Mouse (Mus musculus) lung, embryonic 16.5 days (tissue): ENCODE results near the gene Secisbp2l. TPM values are rescaled to one million over a fixed set of nuclear protein-coding genes. Genes with fewer than 3 reads are reported as not detected.

Source experiments
- ATAC-seq: fragments of 200-750 bp; cut with Nextera tagmentation; 2 replicates; pipeline ENCODE4 v1.8.0; 2017; ENCODE audit warnings: low read depth, mild to moderate bottlenecking, moderate library complexity
- H3K27ac ChIP-seq: fragments of 300-500 bp; sonication (generic); 2 replicates; pipeline ENCODE4 v1.5.1; 2014; ENCODE audit warnings: mild to moderate bottlenecking, control low read depth, low read length
- H3K27me3 ChIP-seq: fragments of 300-500 bp; sonication (generic); 2 replicates; pipeline ENCODE4 v1.6.1; 2014; ENCODE audit warnings: low read depth, low read length, mixed read lengths; ENCODE audit not compliant: control insufficient read depth, insufficient read depth
- H3K36me3 ChIP-seq: fragments of 300-500 bp; sonication (generic); 2 replicates; pipeline ENCODE4 v1.6.1; 2014; ENCODE audit warnings: low read length; ENCODE audit not compliant: control insufficient read depth, insufficient read depth
- H3K4me1 ChIP-seq: fragments of 300-500 bp; sonication (generic); replicated peaks from 2 replicates; pipeline ENCODE4 v1.6.1; 2014; ENCODE audit warnings: low read length, mixed read lengths; ENCODE audit not compliant: control insufficient read depth, insufficient read depth
- H3K4me2 ChIP-seq: fragments of 300-500 bp; sonication (generic); 2 replicates; pipeline ENCODE4 v1.6.1; 2014; ENCODE audit warnings: low read depth, low read length, control low read depth
- H3K4me3 ChIP-seq: fragments of 300-500 bp; sonication (generic); 2 replicates; pipeline ENCODE4 v1.5.1; 2014; ENCODE audit warnings: mild to moderate bottlenecking, low read length, control low read depth
- H3K9ac ChIP-seq: fragments of 300-500 bp; sonication (generic); 2 replicates; pipeline ENCODE4 v1.6.1; 2014; ENCODE audit warnings: low read length, control low read depth
- H3K9me3 ChIP-seq: fragments of 300-500 bp; sonication (generic); 2 replicates; pipeline ENCODE4 v1.6.1; 2016; ENCODE audit warnings: low read length; ENCODE audit not compliant: control insufficient read depth
- WGBS: fragments of 180-500 bp; shearing (Covaris S2); extraction: QIAGEN DNeasy Blood & Tissue Kit; methylation state at CpG from one replicate; pipeline ENCODE4 v1.1.7; 2014; 5-methylcytosine and 5-hydroxymethylcytosine counted together
- polyA plus RNA-seq: library from polyadenylated mRNA; unstranded; fragments of >200 nt; fragmentation: Nextera tagmentation; extraction: Ambion mirVana; gene quantifications from 2 replicates; pipeline ENCODE4 v1.2.1, GENCODE M21; 2015

Gene Secisbp2l
- polyA plus RNA-seq, 1 experiment from 2014 or later: 20.6 TPM

DNA sequence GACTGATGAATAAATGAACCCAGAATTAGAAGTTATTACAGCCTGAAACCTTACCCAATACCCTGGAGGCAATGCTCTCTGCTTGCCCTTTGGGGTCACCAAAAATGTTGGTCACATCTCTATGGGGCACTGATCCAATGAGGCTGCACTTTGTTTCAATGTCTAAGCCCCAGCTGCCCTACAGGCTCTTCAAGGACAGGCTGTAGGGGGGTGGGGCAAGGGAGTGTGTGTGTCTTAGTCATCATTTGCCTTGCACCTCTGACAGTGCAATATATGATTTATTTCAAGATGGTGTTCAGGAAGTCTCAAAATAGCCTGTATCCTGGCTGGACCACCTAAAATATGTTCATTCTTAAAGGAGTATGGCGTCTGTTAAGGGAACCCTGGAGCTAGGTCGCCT lies 81.1 kb downstream of the Secisbp2l start:
- 0 out of 2 replicates have a peak, but pooled peaks have one; percentile 43 for ATAC-seq
- Histone ChIP-seq H3K9me3 (no peaks in the 10 kb centered on the region), H3K27ac (no peak overlapping the region), H3K27me3 (no peaks in the 10 kb centered on the region), H3K4me2 (no peak overlapping the region), H3K4me1 (no peaks in the 10 kb centered on the region), H3K36me3 (no peaks in the 10 kb centered on the region), H3K9ac (no peak overlapping the region), H3K4me3 (no peak overlapping the region)
- 59% methylated on average over 2 of the region's 2 CpGs for WGBS

DNA sequence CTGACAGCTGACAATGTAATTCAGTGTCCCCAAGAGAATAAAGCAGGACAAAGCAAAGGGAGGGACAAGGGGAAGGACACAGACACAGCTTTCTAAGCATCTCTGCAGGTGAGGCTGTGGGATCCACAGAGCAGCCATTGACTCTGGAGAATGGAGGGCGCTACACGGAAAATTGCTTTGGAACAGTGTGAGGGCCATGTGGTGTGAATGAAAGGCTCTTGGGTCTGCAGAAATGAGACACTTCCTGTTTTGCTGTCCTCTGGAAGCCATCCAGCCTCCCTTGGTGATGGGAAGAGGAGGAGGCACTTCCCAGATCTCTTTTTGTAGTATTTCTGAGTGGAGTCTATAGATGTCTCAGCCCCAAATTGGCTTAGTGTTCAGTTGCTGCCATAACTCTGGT lies 86.5 kb downstream of the Secisbp2l start:
- Histone ChIP-seq H3K36me3 (no peaks in the 10 kb centered on the region), H3K9me3 (no peaks in the 10 kb centered on the region), H3K4me2 (no peak overlapping the region), H3K4me1 (no peaks in the 10 kb centered on the region; the same call in 1 of the 2 replicates), H3K9ac (no peak overlapping the region), H3K27ac (peak overlapping the region; percentile 61), H3K27me3 (no peaks in the 10 kb centered on the region), H3K4me3 (no peak overlapping the region)
- peak; percentile 79; the same call in 1 of the 2 replicates for ATAC-seq
- 53% methylated on average over 2 of the region's 2 CpGs for WGBS

DNA sequence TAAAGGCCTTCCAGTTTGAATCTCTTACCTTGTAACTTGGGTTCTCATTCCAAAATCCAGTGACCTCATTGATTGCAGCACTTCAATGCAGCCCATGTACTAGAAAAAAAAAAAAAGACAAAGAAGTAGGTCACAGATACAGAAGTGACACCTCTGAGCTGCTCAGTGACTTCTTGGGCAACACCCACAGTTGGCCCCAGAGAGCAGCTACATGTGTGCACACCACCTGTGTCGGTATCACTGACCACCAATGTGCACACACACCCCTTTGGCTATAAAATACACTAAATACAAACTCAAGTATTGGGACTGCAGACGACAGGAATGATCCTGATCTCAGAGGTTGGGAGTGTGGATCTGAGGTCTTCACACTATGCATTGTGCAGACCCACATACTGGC lies 87.9 kb downstream of the Secisbp2l start:
- 73% methylated on average over 2 of the region's 2 CpGs for whole genome bisulfite sequencing
- Histone ChIP-seq H3K27me3 (no peaks in the 10 kb centered on the region), H3K9ac (no peak overlapping the region), H3K4me3 (no peak overlapping the region), H3K9me3 (no peaks in the 10 kb centered on the region), H3K4me2 (no peak overlapping the region), H3K27ac (no peak overlapping the region), H3K36me3 (no peaks in the 10 kb centered on the region), H3K4me1 (no peaks in the 10 kb centered on the region; the same call in 1 of the 2 replicates)
- no peak for ATAC-seq

DNA sequence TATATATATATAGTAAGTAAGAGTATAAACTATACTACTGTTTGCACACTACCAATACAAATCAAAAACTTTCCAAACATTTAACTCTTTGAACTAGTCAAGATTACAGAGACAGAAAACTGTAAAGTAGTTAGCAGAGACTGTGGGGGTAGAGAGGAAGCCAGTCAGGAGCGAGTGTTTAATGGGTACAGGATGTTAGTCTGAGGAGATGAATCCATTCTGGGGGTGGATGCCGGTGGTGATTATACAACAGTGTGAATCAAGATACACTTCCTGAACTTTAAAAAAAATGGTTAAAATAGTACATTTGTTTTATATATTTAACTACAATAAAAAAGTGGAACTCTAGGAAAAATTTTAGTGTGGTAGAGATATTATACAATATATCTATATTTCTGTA lies 90.7 kb downstream of the Secisbp2l start:
- no peak overlapping the region for H3K27ac ChIP-seq
- no peaks in the 10 kb centered on the region for H3K36me3 ChIP-seq
- H3K4me1 ChIP-seq: no peaks in the 10 kb centered on the region; the same call in 1 of the 2 replicates
- no peak overlapping the region for H3K4me2 ChIP-seq
- WGBS: 40% methylated on average over 2 of the region's 2 CpGs
- H3K9ac ChIP-seq: no peak overlapping the region
- no peak overlapping the region for H3K4me3 ChIP-seq
- H3K27me3 ChIP-seq: no peaks in the 10 kb centered on the region
- no peaks in the 10 kb centered on the region for H3K9me3 ChIP-seq
- ATAC-seq: no peak

Other genes starting within 250 kb of the Secisbp2l start
- 8.6 and 9.6 TPM in 2 replicates for gene Cep152, start 157.8 kb downstream of the Secisbp2l start, polyA plus RNA-seq
- 101 and 105 TPM in 2 replicates for gene Eid1, start 109.8 kb downstream of the Secisbp2l start, polyA plus RNA-seq
- 1.2 TPM in 2 replicates for gene Shc4, start 58.7 kb downstream of the Secisbp2l start, polyA plus RNA-seq
- 39.3 and 40.7 TPM in 2 replicates for gene Galk2, start 76.2 kb upstream of the Secisbp2l start, polyA plus RNA-seq
- gene Cops2, start 76.3 kb upstream of the Secisbp2l start, polyA plus RNA-seq: 69.0 and 74.8 TPM in 2 replicates